Mouse (Mus musculus) myocyte (in vitro differentiated cells): ENCODE results near the gene 4430402I18Rik. TPM values are rescaled to one million over a fixed set of nuclear protein-coding genes. Genes with fewer than 3 reads are reported as not detected.
A peak's percentile ranks its signal among the peaks of the same experiment; 100 is the strongest.

Source experiments
- H3K27me3 ChIP-seq: one replicate; pipeline ENCODE4 v1.6.1; 2011; ENCODE audit not compliant: control insufficient read depth, insufficient read depth, insufficient read length
- H3K36me3 ChIP-seq: one replicate; pipeline ENCODE4 v1.6.1; 2011; ENCODE audit not compliant: control insufficient read depth, insufficient read depth
- H3K4me2 ChIP-seq: one replicate; pipeline ENCODE4 v1.6.1; 2011; ENCODE audit warnings: low read depth, control low read depth
- H3K4me3 ChIP-seq: one replicate; pipeline ENCODE4 v1.5.1; 2011; ENCODE audit warnings: mild to moderate bottlenecking, control low read depth, moderate library complexity
- H3K79me2 ChIP-seq: one replicate; pipeline ENCODE4 v1.6.1; 2011; ENCODE audit not compliant: control insufficient read depth, insufficient read depth
- H3ac ChIP-seq: one replicate; pipeline ENCODE4 v1.6.1; 2011; ENCODE audit not compliant: control insufficient read depth, insufficient read length
- CEBPB ChIP-seq: IDR thresholded peaks from 2 replicates; pipeline ENCODE4 v1.6.1; 2011; ENCODE audit warnings: mild to moderate bottlenecking, moderate library complexity; ENCODE audit not compliant: poor library complexity, insufficient read depth, severe bottlenecking
- E2F4 ChIP-seq: IDR thresholded peaks from one replicate; pipeline ENCODE4 v1.6.1; 2011; ENCODE audit warnings: mild to moderate bottlenecking, control low read depth, moderate library complexity; ENCODE audit not compliant: insufficient read depth
- MAX ChIP-seq: IDR thresholded peaks from one replicate; pipeline ENCODE4 v1.6.1; 2011; ENCODE audit warnings: low read depth, mild to moderate bottlenecking, control low read depth
- MYOD1 ChIP-seq, 3 experiments: IDR thresholded peaks; one replicate each; pipeline ENCODE4 v1.6.1; 2011; ENCODE audit warnings: control low read depth in 2 of 3, low read depth in 2 of 3, mild to moderate bottlenecking in 2 of 3, moderate library complexity in 1 of 3; ENCODE audit not compliant: insufficient read length in 2 of 3, control insufficient read depth in 1 of 3
- MYOG ChIP-seq, 3 experiments: IDR thresholded peaks; one replicate each; pipeline ENCODE4 v1.6.1; 2011; ENCODE audit warnings: control low read depth in 2 of 3, low read depth in 2 of 3, mild to moderate bottlenecking in 2 of 3; ENCODE audit not compliant: insufficient read length in 2 of 3, control insufficient read depth in 1 of 3, insufficient read depth in 1 of 3
- POLR2A ChIP-seq: IDR thresholded peaks from one replicate; pipeline ENCODE4 v1.6.1; 2011; ENCODE audit warnings: low read depth, mild to moderate bottlenecking, control low read depth, moderate library complexity; ENCODE audit not compliant: insufficient read length
- POLR2AphosphoS2 ChIP-seq: IDR thresholded peaks from one replicate; pipeline ENCODE4 v1.6.1; 2011; ENCODE audit warnings: low read depth, control low read depth; ENCODE audit not compliant: insufficient read length
- REST ChIP-seq: IDR thresholded peaks from one replicate; pipeline ENCODE4 v1.6.1; 2011; ENCODE audit warnings: mild to moderate bottlenecking, control low read depth, moderate library complexity; ENCODE audit not compliant: insufficient read depth, insufficient read length
- SRF ChIP-seq: IDR thresholded peaks from one replicate; pipeline ENCODE4 v1.6.1; 2011; ENCODE audit warnings: low read depth; ENCODE audit not compliant: control insufficient read depth, insufficient read length
- TCF12 ChIP-seq: IDR thresholded peaks from one replicate; pipeline ENCODE4 v1.6.1; 2011; ENCODE audit warnings: mild to moderate bottlenecking, control low read depth; ENCODE audit not compliant: poor library complexity, insufficient read depth, severe bottlenecking
- TCF3 ChIP-seq: IDR thresholded peaks from one replicate; pipeline ENCODE4 v1.6.1; 2011; ENCODE audit warnings: low read depth, control low read depth; ENCODE audit not compliant: insufficient read length
- USF1 ChIP-seq: IDR thresholded peaks from one replicate; pipeline ENCODE4 v1.6.1; 2011; ENCODE audit warnings: low read depth, mild to moderate bottlenecking, control low read depth, moderate library complexity
- polyA plus RNA-seq: library from polyadenylated mRNA; unstranded; fragments of >200 nt; fragmentation: generic; extraction: Trizol; gene quantifications from one replicate; pipeline ENCODE4 v1.2.1, GENCODE M21; 2012; ENCODE audit warnings: missing spikeins

4430402I18Rik gene
- polyA plus RNA-seq, 1 experiment: 0.16 TPM

DNA sequence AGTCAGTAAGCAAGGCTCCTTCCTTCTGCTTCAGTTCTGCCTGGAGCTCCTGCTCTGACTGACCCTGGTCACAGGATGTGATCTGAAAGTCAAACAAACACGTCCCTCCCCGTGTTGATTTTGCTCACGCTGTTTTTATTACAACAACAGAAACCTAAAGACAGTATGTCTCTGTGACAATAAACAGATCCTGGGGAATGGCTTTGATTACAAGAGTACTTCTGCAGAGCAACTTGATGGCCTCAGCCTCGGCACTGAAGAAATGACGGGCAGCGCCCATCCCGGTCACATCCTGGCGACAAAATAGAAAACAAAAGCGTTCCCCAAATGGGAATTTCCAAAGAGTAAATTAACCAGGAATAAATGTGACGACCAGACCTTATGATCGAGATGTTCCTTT, 2.7 kb upstream of the 4430402I18Rik start:
- H3K79me2 ChIP-seq: no peaks in the 10 kb centered on the region
- no peak overlapping the region for H3K4me3 ChIP-seq
- TF ChIP-seq E2F4 (no peak), SRF (no peak), MYOG (IDR thresholded peaks at IDR 0.05; ENCODE audit: control insufficient read depth in 1 of 3, insufficient read depth in 1 of 3, insufficient read length in 2 of 3, low read depth in 2 of 3) (no peak), TCF3 (no peak), POLR2AphosphoS2 (no peak), MAX (no peak), TCF12 (no peak), MYOD1 (IDR thresholded peaks at IDR 0.05; ENCODE audit: control insufficient read depth in 1 of 3, insufficient read length in 2 of 3, low read depth in 2 of 3) (no peak), POLR2A (no peak), USF1 (no peak), CEBPB (no peak), REST (no peak)
- H3K27me3 ChIP-seq: peaks cover 9% of the 10 kb centered on the region
- H3K4me2 ChIP-seq: no peak overlapping the region
- H3K36me3 ChIP-seq: no peaks in the 10 kb centered on the region
- H3ac ChIP-seq: no peak overlapping the region

DNA sequence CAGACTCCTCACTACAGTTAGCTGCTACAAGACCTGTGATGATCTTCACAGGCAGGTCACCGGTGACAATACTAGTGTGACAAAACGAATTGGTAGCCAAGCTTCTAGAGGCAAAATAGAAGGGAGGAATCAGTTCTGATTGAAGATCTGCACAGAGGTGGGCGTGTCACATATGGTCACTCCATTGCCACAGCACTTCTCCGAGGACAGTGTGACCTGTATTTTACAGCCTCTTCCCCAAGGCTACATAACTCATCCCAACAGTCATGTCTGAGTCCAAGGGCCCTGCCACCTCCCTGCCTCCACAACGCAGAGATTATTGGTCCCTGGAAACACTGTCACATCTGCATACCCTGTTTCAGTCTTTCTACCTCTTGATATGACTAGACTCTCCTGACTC, 1.6 kb upstream of the 4430402I18Rik start:
- TF ChIP-seq MYOD1 (IDR thresholded peaks at IDR 0.05; ENCODE audit: control insufficient read depth in 1 of 3, insufficient read length in 2 of 3, low read depth in 2 of 3) (no peak), SRF (no peak), CEBPB (no peak), E2F4 (no peak), MYOG (IDR thresholded peaks at IDR 0.05; ENCODE audit: control insufficient read depth in 1 of 3, insufficient read depth in 1 of 3, insufficient read length in 2 of 3, low read depth in 2 of 3) (no peak), POLR2A (no peak), POLR2AphosphoS2 (no peak), USF1 (no peak), TCF12 (no peak), MAX (no peak), REST (no peak), TCF3 (no peak)
- Histone ChIP-seq H3ac (no peak overlapping the region), H3K36me3 (no peaks in the 10 kb centered on the region), H3K79me2 (no peaks in the 10 kb centered on the region), H3K4me3 (no peak overlapping the region), H3K4me2 (no peak overlapping the region), H3K27me3 (peaks cover 11% of the 10 kb centered on the region)

- Histone ChIP-seq H3K4me2 (no peak overlapping the region), H3ac (no peak overlapping the region), H3K27me3 (peaks cover 13% of the 10 kb centered on the region), H3K4me3 (no peak overlapping the region), H3K79me2 (no peaks in the 10 kb centered on the region), H3K36me3 (no peaks in the 10 kb centered on the region)
- TF ChIP-seq USF1 (no peak), TCF3 (no peak)
Observed at GRCm38 (mm10) chr19:28968178-28968577, 578 bp upstream of the 4430402I18Rik start.

DNA sequence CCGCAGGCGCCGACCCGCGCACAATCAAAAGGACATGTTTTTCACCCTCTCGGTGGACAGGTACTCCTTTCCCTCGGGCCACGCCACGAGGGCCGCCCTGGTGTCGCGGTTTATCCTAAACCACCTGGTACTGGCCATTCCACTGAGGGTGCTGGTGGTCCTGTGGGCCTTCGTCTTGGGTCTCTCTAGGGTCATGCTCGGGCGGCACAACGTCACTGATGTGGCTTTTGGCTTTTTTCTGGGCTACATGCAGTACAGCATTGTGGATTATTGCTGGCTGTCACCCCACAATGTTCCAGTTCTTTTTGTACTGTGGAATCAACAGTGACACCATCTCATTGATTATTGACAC, 3.1 kb downstream of the 4430402I18Rik start:
- Histone ChIP-seq H3K4me2 (peak overlapping the region; percentile 69), H3ac (peak overlapping the region; percentile 4), H3K79me2 (no peaks in the 10 kb centered on the region), H3K36me3 (no peaks in the 10 kb centered on the region), H3K4me3 (peak overlapping the region; percentile 12), H3K27me3 (peaks cover 13% of the 10 kb centered on the region)
- TF ChIP-seq SRF (no peak), POLR2A (no peak)

- peak within 1 kb of the TSS; percentile 69 for H3K4me2 ChIP-seq
- TF ChIP-seq E2F4 (no peak), POLR2AphosphoS2 (no peak), TCF3 (no peak), MYOD1 (IDR thresholded peaks at IDR 0.05; ENCODE audit: control insufficient read depth in 1 of 3, insufficient read length in 2 of 3, low read depth in 2 of 3) (peak in 1 of 3 experiments; percentile 34), MAX (no peak), TCF12 (no peak), MYOG (IDR thresholded peaks at IDR 0.05; ENCODE audit: control insufficient read depth in 1 of 3, insufficient read depth in 1 of 3, insufficient read length in 2 of 3, low read depth in 2 of 3) (peak in 2 of 3 experiments; percentile 53 to 60), POLR2A (peak; percentile 49)
- peak within 1 kb of the TSS; percentile 4 for H3ac ChIP-seq
Observed at GRCm38 (mm10) chr19:28963842-28964551, 3.6 kb downstream of the 4430402I18Rik start, which contains the start of gene Plpp6. Gene Plpp6, plus strand, starts transcription at chr19:28963953.

More at GRCm38 (mm10) chr19:28963842-28964551, 3.6 kb downstream of the 4430402I18Rik start, which contains the start of gene Plpp6:
- H3K4me3 ChIP-seq: peak within 1 kb of the TSS; percentile 12
- H3K36me3 ChIP-seq: no peaks in the 10 kb centered on the region
- H3K27me3 ChIP-seq: peaks cover 13% of the 10 kb centered on the region
- no peaks in the 10 kb centered on the region for H3K79me2 ChIP-seq
